Mouse (Mus musculus) lung, adult 2 months (tissue): ENCODE data around the gene Elp5. TPM values are rescaled to one million over a fixed set of nuclear protein-coding genes. Genes with fewer than 3 reads are reported as not detected.

ENCODE experiments used
- DNase-seq: peaks from one replicate; pipeline ENCODE4 v3.0.0; 2022
- H3K4me1 ChIP-seq: fragments of 200-500 bp; 2 replicates; pipeline ENCODE4 v1.6.1; 2011; ENCODE audit warnings: low read length; ENCODE audit not compliant: control insufficient read depth, insufficient read depth
- H3K4me3 ChIP-seq: fragments of 200-500 bp; replicated peaks from 2 replicates; pipeline ENCODE3; 2011; ENCODE audit warnings: low read depth, mild to moderate bottlenecking, control low read depth, low read length; ENCODE audit errors: extremely low read depth
- CTCF ChIP-seq: fragments of 200-500 bp; IDR thresholded peaks from 2 replicates; pipeline ENCODE4 v1.5.1; 2011; ENCODE audit warnings: mild to moderate bottlenecking, low read length, control low read depth; ENCODE audit not compliant: insufficient read depth
- POLR2A ChIP-seq: fragments of 200-500 bp; IDR thresholded peaks from 2 replicates; pipeline ENCODE4 v1.6.1; 2011; ENCODE audit warnings: low read depth, mild to moderate bottlenecking, control low read depth, low read length, borderline replicate concordance; ENCODE audit errors: extremely low read depth
- WGBS: fragments of 180-500 bp; shearing (Covaris S2); methylation state at CpG from one replicate; pipeline ENCODE4 v1.1.7; 2018; 5-methylcytosine and 5-hydroxymethylcytosine counted together
- polyA plus RNA-seq: library from polyadenylated mRNA; depleted of rRNA; stranded (reverse); fragments of >200 nt; gene quantifications from 2 replicates; pipeline ENCODE4 v1.2.3, GENCODE M21; 2012

Elp5 gene
- polyA plus RNA-seq, 1 experiment, result 53.8 TPM

- Histone ChIP-seq H3K4me1 (peaks cover 9% of the 10 kb centered on the region), H3K4me3 (no peak overlapping the region)
- 0 out of 2 replicates have a peak, but pooled peaks have one; percentile 5 for TF ChIP-seq CTCF
- no peak for TF ChIP-seq POLR2A
- no peak for DNase-seq
Measured at GRCm38 (mm10) chr11:70001865-70002264, 19.5 kb upstream of the Elp5 start.

GRCm38 (mm10) chr11:70001159-70001558, 18.8 kb upstream of the Elp5 start:
- H3K4me3 ChIP-seq, result peak overlapping the region; percentile 90
- DNase-seq, result no peak
- H3K4me1 ChIP-seq, result peaks cover 9% of the 10 kb centered on the region
- TF ChIP-seq CTCF, result no peak
- TF ChIP-seq POLR2A, result no peak
- WGBS, result 11% methylated on average over 8 of the region's 8 CpGs

DNA sequence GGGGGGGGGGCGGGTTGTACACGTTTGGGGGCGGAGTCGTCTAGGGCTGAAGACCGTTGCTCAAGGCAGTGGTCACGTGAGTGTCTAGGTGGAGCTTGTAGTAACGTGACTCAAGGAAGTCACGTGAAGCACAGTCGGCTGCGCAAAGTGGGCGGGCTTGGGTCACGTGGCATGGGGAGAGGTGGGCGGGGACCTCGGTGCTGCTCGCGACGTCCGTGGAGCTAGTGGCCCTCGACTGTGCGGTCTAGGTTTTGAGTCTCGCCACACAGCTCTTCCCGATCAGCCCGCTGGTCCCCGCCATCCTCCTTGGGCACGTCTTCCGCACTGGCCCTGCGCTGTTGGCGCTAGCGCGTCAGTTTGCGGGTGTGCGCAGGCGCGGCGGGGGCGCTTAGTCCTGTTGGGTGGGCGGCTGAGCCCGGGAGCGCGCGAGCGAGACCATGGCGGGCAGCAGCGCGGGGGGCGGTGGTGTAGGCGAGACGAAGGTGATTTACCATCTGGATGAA, 18.1 kb upstream of the Elp5 start, which contains the start of gene Dvl2:
Dvl2 (plus strand) TSS at position 200 of the 503 bp plus-strand sequence.
- peak; percentile 80 for DNase-seq
- WGBS, result 1% methylated on average over 48 of the region's 48 CpGs
- TF ChIP-seq POLR2A (peak; percentile 97), CTCF (no peak)
- peak within 1 kb of the TSS; percentile 90 for H3K4me3 ChIP-seq
- peaks cover 9% of the 10 kb centered on the region for H3K4me1 ChIP-seq

- TF ChIP-seq CTCF (no peak), POLR2A (no peak)
- no peak for DNase-seq
- Histone ChIP-seq H3K4me3 (no peak overlapping the region), H3K4me1 (peaks cover 9% of the 10 kb centered on the region)
- 77% methylated on average over 8 of the region's 8 CpGs for WGBS
Measured at GRCm38 (mm10) chr11:69999666-70000065, 17.3 kb upstream of the Elp5 start.

DNA sequence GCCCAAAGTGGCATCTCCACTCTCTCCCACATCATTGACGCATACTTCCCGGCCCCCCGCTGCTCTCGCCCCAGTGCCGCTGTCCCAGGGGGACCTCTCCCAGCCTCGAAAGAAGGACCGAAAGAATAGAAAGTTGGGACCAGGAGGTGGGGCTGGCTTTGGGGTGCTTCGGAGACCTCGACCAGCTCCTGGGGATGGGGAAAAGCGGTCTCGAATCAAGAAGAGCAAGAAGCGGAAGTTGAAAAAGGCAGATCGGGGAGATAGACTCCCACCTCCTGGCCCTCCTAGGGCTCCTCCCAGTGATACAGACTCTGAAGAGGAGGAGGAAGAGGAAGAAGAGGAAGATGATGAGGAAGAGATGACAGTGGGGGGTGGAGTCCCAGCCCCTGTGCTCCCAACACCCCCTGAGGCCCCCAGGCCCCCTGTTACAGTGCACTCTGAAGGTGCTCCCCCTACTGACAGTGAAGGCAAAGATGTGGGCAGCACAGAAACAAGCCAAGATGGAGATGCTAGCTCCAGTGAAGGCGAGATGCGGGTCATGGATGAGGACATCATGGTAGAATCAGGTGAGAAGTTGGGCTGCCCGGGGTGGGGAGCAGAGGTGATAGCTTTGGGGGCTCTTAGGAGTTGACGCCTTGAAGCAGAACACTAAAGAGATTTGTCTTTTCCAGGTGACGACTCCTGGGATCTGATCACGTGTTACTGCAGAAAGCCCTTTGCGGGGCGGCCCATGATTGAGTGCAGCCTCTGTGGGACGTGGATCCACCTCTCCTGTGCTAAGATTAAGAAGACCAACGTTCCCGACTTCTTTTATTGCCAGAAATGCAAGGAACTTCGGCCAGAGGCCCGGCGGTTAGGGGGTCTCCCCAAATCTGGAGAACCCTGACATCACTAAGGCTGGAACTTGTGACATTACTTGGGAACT, 16.5 kb upstream of the Elp5 start:
- Histone ChIP-seq H3K4me3 (no peak overlapping the region), H3K4me1 (peaks cover 9% of the 10 kb centered on the region)
- no peak for TF ChIP-seq CTCF
- no peak for TF ChIP-seq POLR2A
- WGBS, result 89% methylated on average over 27 of the region's 27 CpGs
- no peak for DNase-seq

GRCm38 (mm10) chr11:69997070-69997509, 14.8 kb upstream of the Elp5 start:
- Histone ChIP-seq H3K4me1 (peaks cover 10% of the 10 kb centered on the region), H3K4me3 (peak overlapping the region; percentile 85)
- TF ChIP-seq POLR2A (peak; percentile 66; the same call in 1 of the 2 replicates), CTCF (no peak)
- 2% methylated on average over 41 of the region's 44 CpGs for WGBS
- DNase-seq, result peak; percentile 87

DNA sequence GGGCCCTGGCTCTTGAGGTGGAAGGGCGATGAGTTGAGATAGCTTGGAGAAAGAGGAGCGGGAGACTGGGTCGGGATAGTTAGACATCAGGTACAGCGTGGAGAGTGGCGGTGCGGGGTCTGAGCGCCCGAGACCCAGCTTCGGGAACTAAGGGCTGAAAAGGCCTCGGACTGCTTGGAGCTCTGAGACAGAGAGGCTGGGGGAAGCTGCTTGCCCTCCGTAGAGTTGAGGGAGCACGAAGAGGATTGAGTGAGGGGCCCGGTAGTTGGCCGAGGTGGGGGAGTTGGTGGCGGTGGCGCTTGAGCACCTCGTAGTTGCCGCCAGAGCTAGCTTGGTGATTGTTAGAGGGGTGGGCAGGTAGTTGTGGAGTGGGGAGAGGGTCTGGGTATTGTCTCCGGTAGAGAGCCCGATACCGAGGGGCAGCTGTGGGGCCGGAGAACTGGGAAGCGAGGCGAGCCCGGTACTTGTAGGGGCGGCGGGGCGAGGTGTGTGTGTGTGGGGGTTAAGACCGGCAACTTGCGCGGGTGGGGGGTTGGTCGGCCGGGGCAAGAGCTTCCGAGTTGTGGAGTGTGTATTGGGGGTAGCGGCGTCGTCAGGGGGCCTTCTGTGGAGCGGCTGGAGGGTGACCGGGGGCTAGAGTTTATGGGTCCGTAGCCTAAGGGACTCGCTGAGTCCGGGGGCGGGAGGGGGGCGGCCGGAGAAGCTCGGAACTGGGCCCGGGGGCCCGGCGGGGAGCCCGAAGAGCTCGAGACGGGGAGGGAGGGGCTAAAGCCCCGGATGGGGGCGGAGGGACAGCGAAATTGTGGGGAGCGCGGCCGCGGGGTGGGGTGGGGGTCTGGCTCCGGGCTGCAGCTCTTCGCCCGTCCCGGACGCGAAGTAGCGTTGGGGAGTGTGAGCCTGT, 14.1 kb upstream of the Elp5 start:
- H3K4me1 ChIP-seq, result peaks cover 10% of the 10 kb centered on the region
- H3K4me3 ChIP-seq, result peak overlapping the region; percentile 85
- DNase-seq, result peak; percentile 60
- TF ChIP-seq CTCF, result no peak
- TF ChIP-seq POLR2A, result no peak
- WGBS, result 2% methylated on average over 66 of the region's 66 CpGs

GRCm38 (mm10) chr11:69995391-69995960, 13.2 kb upstream of the Elp5 start, which contains the start of gene Phf23:
Phf23 (plus strand) TSS chr11:69995777.
- WGBS, result under 1% methylated on average over 36 of the region's 36 CpGs

More at GRCm38 (mm10) chr11:69995391-69995960, 13.2 kb upstream of the Elp5 start, which contains the start of gene Phf23:
- Histone ChIP-seq H3K4me1 (peaks cover 4% of the 10 kb centered on the region), H3K4me3 (peak within 1 kb of the TSS; percentile 85)
- peak; percentile 96 for DNase-seq
- TF ChIP-seq CTCF (peak; percentile 25; the same call in 1 of the 2 replicates), POLR2A (peak; percentile 65; the same call in 1 of the 2 replicates)
